Mouse (Mus musculus) forebrain, embryonic 11.5 days (tissue): ENCODE measurements around the gene Atp2c1. TPM values are rescaled to one million over a fixed set of nuclear protein-coding genes. Genes with fewer than 3 reads are reported as not detected.

Experiments used
- ATAC-seq: fragments of 200-750 bp; cut with Nextera tagmentation; replicated peaks from 2 replicates; pipeline ENCODE4 v1.8.0; 2017; ENCODE audit warnings: moderate TSS enrichment; ENCODE audit not compliant: low FRiP score
- DNase-seq: peaks from one replicate; pipeline ENCODE4 v3.0.0-alpha.2; 2017; ENCODE audit warnings: low spot score
- H3K27ac ChIP-seq: fragments of 300-500 bp; sonication (generic); 2 replicates; pipeline ENCODE4 v1.5.1; 2014; ENCODE audit warnings: low read depth, low read length
- H3K27me3 ChIP-seq: fragments of 300-500 bp; sonication (generic); 2 replicates; pipeline ENCODE4 v1.6.1; 2014; ENCODE audit warnings: mild to moderate bottlenecking, low read length, mixed read lengths; ENCODE audit not compliant: control insufficient read depth, insufficient read depth
- H3K36me3 ChIP-seq: fragments of 300-500 bp; sonication (generic); 2 replicates; pipeline ENCODE4 v1.6.1; 2014; ENCODE audit warnings: mild to moderate bottlenecking, low read length, moderate library complexity, mixed read lengths; ENCODE audit not compliant: control insufficient read depth, insufficient read depth
- H3K4me1 ChIP-seq: fragments of 300-500 bp; sonication (generic); replicated peaks from 2 replicates; pipeline ENCODE4 v1.6.1; 2014; ENCODE audit warnings: low read length, mixed read lengths; ENCODE audit not compliant: control insufficient read depth, insufficient read depth
- H3K4me2 ChIP-seq: fragments of 300-500 bp; sonication (generic); 2 replicates; pipeline ENCODE4 v1.6.1; 2014; ENCODE audit warnings: low read depth, mild to moderate bottlenecking, low read length, moderate library complexity, mixed read lengths; ENCODE audit not compliant: severe bottlenecking
- H3K4me3 ChIP-seq: fragments of 300-500 bp; sonication (generic); 2 replicates; pipeline ENCODE4 v1.5.1; 2014; ENCODE audit warnings: low read depth, low read length
- H3K9ac ChIP-seq: fragments of 300-500 bp; sonication (generic); 2 replicates; pipeline ENCODE4 v1.6.1; 2014; ENCODE audit warnings: low read length
- H3K9me3 ChIP-seq: fragments of 300-500 bp; sonication (generic); 2 replicates; pipeline ENCODE4 v1.6.1; 2016; ENCODE audit warnings: low read length, mixed read lengths; ENCODE audit not compliant: control insufficient read depth
- WGBS: fragments of 180-500 bp; shearing (Covaris S2); extraction: QIAGEN DNeasy Blood & Tissue Kit; methylation state at CpG from one replicate; pipeline ENCODE4 v1.1.7; 2014; 5-methylcytosine and 5-hydroxymethylcytosine counted together
- polyA plus RNA-seq: library from polyadenylated mRNA; unstranded; fragments of >200 nt; fragmentation: Nextera tagmentation; extraction: Ambion mirVana; gene quantifications from 2 replicates; pipeline ENCODE4 v1.2.1, GENCODE M21; 2014

The Atp2c1 gene
- polyA plus RNA-seq, 1 experiment from 2014 or later = 69.5 TPM

DNA sequence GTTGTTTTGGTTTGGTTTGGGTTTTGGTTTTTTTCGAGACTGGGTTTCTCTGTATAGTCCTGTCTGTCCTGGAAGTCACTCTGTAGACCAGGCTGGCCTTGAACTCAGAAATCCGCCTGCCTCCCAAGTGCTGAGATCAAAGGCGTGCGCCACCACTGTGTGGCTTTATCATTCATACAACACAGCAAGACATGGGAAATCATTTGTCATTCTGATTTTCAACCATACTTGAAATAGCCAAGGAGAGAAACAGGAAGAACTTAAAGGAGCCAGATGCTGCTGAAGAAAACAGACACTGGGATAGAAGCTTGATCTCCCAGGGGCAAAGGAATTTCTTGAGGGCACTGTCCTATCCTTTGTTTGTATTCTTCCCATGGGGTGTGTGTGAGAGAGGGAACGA is 136.5 kb downstream of the Atp2c1 start:
- Histone ChIP-seq H3K4me3 (no peak overlapping the region), H3K27ac (no peak overlapping the region), H3K27me3 (no peaks in the 10 kb centered on the region), H3K9ac (no peak overlapping the region), H3K4me2 (no peak overlapping the region), H3K36me3 (no peaks in the 10 kb centered on the region), H3K9me3 (no peaks in the 10 kb centered on the region), H3K4me1 (no peaks in the 10 kb centered on the region)
- 72% methylated on average over 4 of the region's 5 CpGs for WGBS
- DNase-seq (no peak), ATAC-seq (no peak)

- 25% methylated on average over 4 of the region's 4 CpGs for WGBS
- H3K9ac ChIP-seq = no peak overlapping the region
- H3K27ac ChIP-seq = no peak overlapping the region
- no peaks in the 10 kb centered on the region for H3K27me3 ChIP-seq
- ATAC-seq (peak; percentile 33; the same call in 1 of the 2 replicates), DNase-seq (peak; percentile 79)
- H3K4me2 ChIP-seq = no peak overlapping the region
- H3K36me3 ChIP-seq = no peaks in the 10 kb centered on the region
- no peak overlapping the region for H3K4me3 ChIP-seq
- no peaks in the 10 kb centered on the region for H3K9me3 ChIP-seq
- no peaks in the 10 kb centered on the region for H3K4me1 ChIP-seq
Observed at GRCm38 (mm10) chr9:105389289-105389688, 137.8 kb downstream of the Atp2c1 start.

GRCm38 (mm10) chr9:105387403-105387802 is 139.7 kb downstream of the Atp2c1 start:
- Histone ChIP-seq H3K36me3 (no peaks in the 10 kb centered on the region), H3K27ac (no peak overlapping the region), H3K9ac (no peak overlapping the region), H3K4me2 (no peak overlapping the region), H3K9me3 (no peaks in the 10 kb centered on the region), H3K4me1 (no peaks in the 10 kb centered on the region), H3K27me3 (no peaks in the 10 kb centered on the region), H3K4me3 (no peak overlapping the region)
- DNase-seq (no peak), ATAC-seq (no peak)
- WGBS = 79% methylated on average over 5 of the region's 5 CpGs

DNA sequence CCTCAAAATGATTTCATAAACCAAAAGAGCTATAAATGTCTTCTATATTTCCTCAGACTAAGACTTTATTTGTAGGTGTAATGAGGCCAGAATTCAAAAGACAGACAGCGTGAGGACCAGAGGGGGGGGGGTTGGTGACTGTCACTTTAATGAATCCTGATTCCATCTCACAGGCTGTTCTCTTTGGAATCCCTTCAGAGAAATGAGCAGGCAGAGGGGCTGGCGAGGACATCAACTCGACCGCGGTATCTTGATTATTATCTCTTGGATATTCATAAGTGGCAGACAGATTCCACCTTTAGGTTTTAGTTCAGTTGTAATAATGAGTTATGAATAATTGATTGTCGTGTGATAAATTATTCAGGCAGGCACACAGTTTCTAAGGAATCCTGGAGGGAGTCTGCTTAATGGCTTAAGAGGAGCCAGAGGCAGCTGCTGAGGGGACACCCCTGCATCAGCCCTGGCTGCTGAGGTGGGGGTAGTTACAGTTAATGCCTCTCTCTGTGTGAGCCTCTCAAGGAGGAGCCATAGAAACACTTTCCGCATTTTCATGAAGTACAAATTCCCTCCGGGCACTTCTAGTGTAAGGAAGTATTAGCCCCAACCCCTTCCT is 147.5 kb downstream of the Atp2c1 start:
- Histone ChIP-seq H3K27ac (no peak overlapping the region), H3K36me3 (no peaks in the 10 kb centered on the region), H3K9ac (no peak overlapping the region), H3K9me3 (no peaks in the 10 kb centered on the region), H3K4me1 (no peaks in the 10 kb centered on the region), H3K27me3 (no peaks in the 10 kb centered on the region), H3K4me3 (no peak overlapping the region), H3K4me2 (no peak overlapping the region)
- no peak for DNase-seq
- no peak for ATAC-seq
- WGBS = 79% methylated on average over 8 of the region's 8 CpGs

- no peaks in the 10 kb centered on the region for H3K27me3 ChIP-seq
- WGBS = 73% methylated on average over 3 of the region's 3 CpGs
- H3K4me2 ChIP-seq = no peak overlapping the region
- ATAC-seq = no peak
- H3K4me3 ChIP-seq = no peak overlapping the region
- H3K9ac ChIP-seq = no peak overlapping the region
- no peak overlapping the region for H3K27ac ChIP-seq
- no peak for DNase-seq
- H3K4me1 ChIP-seq = no peaks in the 10 kb centered on the region
- H3K9me3 ChIP-seq = no peaks in the 10 kb centered on the region
- no peaks in the 10 kb centered on the region for H3K36me3 ChIP-seq
Observed at GRCm38 (mm10) chr9:105377622-105378021, 149.5 kb downstream of the Atp2c1 start.

GRCm38 (mm10) chr9:105376954-105377530 is 150.1 kb downstream of the Atp2c1 start:
- H3K4me1 ChIP-seq = no peaks in the 10 kb centered on the region
- 79% methylated on average over 7 of the region's 7 CpGs for WGBS
- H3K27me3 ChIP-seq = no peaks in the 10 kb centered on the region
- no peak overlapping the region for H3K4me3 ChIP-seq
- H3K27ac ChIP-seq = no peak overlapping the region
- no peak overlapping the region for H3K9ac ChIP-seq
- no peaks in the 10 kb centered on the region for H3K9me3 ChIP-seq
- H3K4me2 ChIP-seq = no peak overlapping the region
- no peak for ATAC-seq
- H3K36me3 ChIP-seq = no peaks in the 10 kb centered on the region
- DNase-seq = no peak

DNA sequence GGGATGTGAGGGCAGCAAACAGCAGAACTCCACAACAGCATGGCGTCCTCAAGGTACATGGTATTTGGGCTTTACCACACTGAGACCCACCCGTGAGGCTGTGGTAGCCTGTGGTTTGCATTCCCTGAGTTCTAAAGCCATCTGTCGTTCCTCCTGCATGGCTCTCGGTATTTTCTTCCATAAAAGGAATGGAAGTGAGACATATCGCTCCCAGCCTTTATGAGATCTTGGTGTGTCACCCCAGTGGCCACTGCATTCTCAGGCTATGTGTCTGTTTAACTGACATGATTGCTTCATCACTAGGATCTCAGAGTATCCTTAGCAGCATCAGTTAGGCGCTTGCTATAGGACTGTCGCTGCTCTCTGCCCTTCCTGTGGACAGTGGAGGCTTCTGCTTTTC is 150.7 kb downstream of the Atp2c1 start:
- WGBS = 83% methylated on average over 7 of the region's 7 CpGs
- H3K27ac ChIP-seq = no peak overlapping the region
- no peak overlapping the region for H3K4me2 ChIP-seq
- H3K4me3 ChIP-seq = no peak overlapping the region
- DNase-seq = no peak
- no peaks in the 10 kb centered on the region for H3K36me3 ChIP-seq
- H3K9me3 ChIP-seq = no peaks in the 10 kb centered on the region
- H3K27me3 ChIP-seq = no peaks in the 10 kb centered on the region
- no peaks in the 10 kb centered on the region for H3K4me1 ChIP-seq
- ATAC-seq = no peak
- H3K9ac ChIP-seq = no peak overlapping the region

DNA sequence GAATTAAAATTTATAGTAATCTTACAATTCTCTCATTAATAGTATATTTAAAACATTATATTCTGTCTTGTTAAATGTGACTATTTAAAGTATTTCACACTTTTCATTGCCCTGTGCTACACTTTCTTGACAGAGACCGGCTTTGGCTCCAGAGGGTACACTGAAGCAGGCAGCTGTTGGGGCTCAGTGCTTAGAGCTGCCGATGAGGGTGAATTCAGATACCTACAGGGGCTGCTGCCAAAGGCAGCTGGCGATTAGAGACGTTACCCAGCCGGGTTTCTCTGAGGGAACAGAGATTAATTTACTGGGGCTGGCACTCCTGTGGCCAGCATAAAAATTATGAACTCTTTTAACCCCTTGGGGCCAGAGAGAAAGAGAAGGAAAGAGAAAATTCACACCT is 152.8 kb downstream of the Atp2c1 start:
- ATAC-seq = no peak

GRCm38 (mm10) chr9:105368605-105369004 is 158.5 kb downstream of the Atp2c1 start:
- DNase-seq = no peak
- Histone ChIP-seq H3K4me3 (no peak overlapping the region), H3K4me2 (no peak overlapping the region), H3K4me1 (no peaks in the 10 kb centered on the region), H3K27ac (no peak overlapping the region), H3K27me3 (no peaks in the 10 kb centered on the region), H3K36me3 (no peaks in the 10 kb centered on the region), H3K9ac (no peak overlapping the region), H3K9me3 (no peaks in the 10 kb centered on the region)
- no peak for ATAC-seq
- 88% methylated on average over 3 of the region's 3 CpGs for WGBS

More for the DNA sequence above, 152.8 kb downstream of the Atp2c1 start:
- H3K4me3 ChIP-seq = no peak overlapping the region
- H3K36me3 ChIP-seq = no peaks in the 10 kb centered on the region
- H3K4me1 ChIP-seq = no peaks in the 10 kb centered on the region
- no peak overlapping the region for H3K9ac ChIP-seq
- no peaks in the 10 kb centered on the region for H3K27me3 ChIP-seq
- no peaks in the 10 kb centered on the region for H3K9me3 ChIP-seq
- H3K27ac ChIP-seq = no peak overlapping the region
- WGBS = 74% methylated on average over 5 of the region's 5 CpGs
- DNase-seq = no peak
- H3K4me2 ChIP-seq = no peak overlapping the region
